In genomic region chr16:40463411-40464058, GRCm38 (mm10) we compare ENCODE assay signal across 13 mouse cellular contexts.
A peak's percentile ranks its signal among the peaks of the same experiment; 100 is the strongest.
DNase-seq lines count a peak whose midpoint lies in the region; ATAC-seq and TF ChIP-seq lines count a peak whose summit lies in the region.
"Had no signal": no experiment of that assay in that cellular context is flagged by ENCODE, and none has a peak within 500 bp of the region (broad histone marks: within the 10 kb centered on the region; RNA-seq: fewer than 3 reads in every experiment).

No protein-coding gene starts in this region.

- TF ChIP-seq CTCF in left cerebral cortex, adult 2 months (IDR thresholded peaks at IDR 0.05) = no peak
- no peak for TF ChIP-seq CTCF in hindbrain, postnatal 0 days (IDR thresholded peaks at IDR 0.05; ENCODE audit: low read depth)

- H3K36me3 ChIP-seq in forebrain, embryonic 13.5 days (ENCODE audit: poor library complexity, severe bottlenecking) = no peaks in the 10 kb centered on the region
- H3K36me3 ChIP-seq in forebrain, embryonic 11.5 days (ENCODE audit: control insufficient read depth, insufficient read depth, low read length) = no peaks in the 10 kb centered on the region
- no peaks in the 10 kb centered on the region for H3K36me3 ChIP-seq in hindbrain, postnatal 0 days (ENCODE audit: insufficient read depth, low read length)
- H3K36me3 ChIP-seq: heart, embryonic 13.5 days had no signal

- H3K9me3 ChIP-seq in forebrain, embryonic 13.5 days (replicated peaks) = no peaks in the 10 kb centered on the region
- no peaks in the 10 kb centered on the region for H3K9me3 ChIP-seq in forebrain, embryonic 11.5 days (ENCODE audit: control insufficient read depth, low read length)
- H3K9me3 ChIP-seq in hindbrain, postnatal 0 days (ENCODE audit: low read length) = no peaks in the 10 kb centered on the region
- H3K9me3 ChIP-seq: heart, embryonic 13.5 days had no signal

- no peaks in the 10 kb centered on the region for H3K27me3 ChIP-seq in forebrain, embryonic 13.5 days
- no peaks in the 10 kb centered on the region for H3K27me3 ChIP-seq in forebrain, embryonic 11.5 days (ENCODE audit: control insufficient read depth, insufficient read depth, low read length)
- no peaks in the 10 kb centered on the region for H3K27me3 ChIP-seq in hindbrain, postnatal 0 days (ENCODE audit: insufficient read depth, low read length)
- H3K27me3 ChIP-seq: heart, embryonic 13.5 days; megakaryocyte, embryonic 14.5 days had no signal

- H3K4me2 ChIP-seq in forebrain, embryonic 13.5 days = no peak overlapping the region
- no peak overlapping the region for H3K4me2 ChIP-seq in forebrain, embryonic 11.5 days (ENCODE audit: low read depth, low read length, severe bottlenecking)
- H3K4me2 ChIP-seq in hindbrain, postnatal 0 days (ENCODE audit: low read depth, low read length) = no peak overlapping the region; the same call in 1 of the 2 replicates
- H3K4me2 ChIP-seq: heart, embryonic 13.5 days had no signal

- 75% methylated on average over 15 of the region's 15 CpGs for WGBS in forebrain, embryonic 13.5 days
- WGBS in forebrain, embryonic 11.5 days = 79% methylated on average over 15 of the region's 15 CpGs
- 49% methylated on average over 15 of the region's 15 CpGs for WGBS in hindbrain, postnatal 0 days

- no peak overlapping the region for H3K9ac ChIP-seq in forebrain, embryonic 13.5 days
- no peak overlapping the region for H3K9ac ChIP-seq in forebrain, embryonic 11.5 days (ENCODE audit: low read length)
- H3K9ac ChIP-seq in hindbrain, postnatal 0 days (replicated peaks; ENCODE audit: low read length) = no peak overlapping the region
- H3K9ac ChIP-seq: heart, embryonic 13.5 days had no signal

- no peak overlapping the region for H3K27ac ChIP-seq in forebrain, embryonic 13.5 days
- H3K27ac ChIP-seq in forebrain, embryonic 11.5 days (ENCODE audit: low read depth, low read length) = no peak overlapping the region
- no peak overlapping the region for H3K27ac ChIP-seq in left cerebral cortex, adult 2 months
- 0 out of 2 replicates have a peak overlapping the region, but pooled peaks have one; percentile 26 for H3K27ac ChIP-seq in hindbrain, postnatal 0 days
- H3K27ac ChIP-seq: heart, embryonic 13.5 days had no signal

- H3K4me1 ChIP-seq in forebrain, embryonic 13.5 days = peaks cover 7% of the 10 kb centered on the region; the same call in 1 of the 2 replicates
- H3K4me1 ChIP-seq in forebrain, embryonic 11.5 days (replicated peaks; ENCODE audit: control insufficient read depth, insufficient read depth, low read length) = no peaks in the 10 kb centered on the region
- H3K4me1 ChIP-seq in hindbrain, postnatal 0 days (ENCODE audit: insufficient read depth, low read length) = no peaks in the 10 kb centered on the region
- H3K4me1 ChIP-seq: heart, embryonic 13.5 days; megakaryocyte, embryonic 14.5 days had no signal

- peak; percentile 46; the same call in 1 of the 2 replicates for ATAC-seq in forebrain, embryonic 13.5 days
- ATAC-seq in forebrain, embryonic 11.5 days (replicated peaks; ENCODE audit: low FRiP score) = no peak
- ATAC-seq in hindbrain, postnatal 0 days = peak; percentile 43; the same call in 1 of the 2 replicates
- no peak for ATAC-seq in activated CD4-positive, CD25-positive, alpha-beta regulatory T cell, adult 4 months
- ATAC-seq: inflammation-experienced regulatory T-cells, adult 6 months had no signal

- H3K4me3 ChIP-seq in forebrain, embryonic 13.5 days = no peak overlapping the region
- no peak overlapping the region for H3K4me3 ChIP-seq in forebrain, embryonic 11.5 days (ENCODE audit: low read depth, low read length)
- no peak overlapping the region for H3K4me3 ChIP-seq in left cerebral cortex, adult 2 months
- no peak overlapping the region for H3K4me3 ChIP-seq in hindbrain, postnatal 0 days (ENCODE audit: low read length)
- H3K4me3 ChIP-seq: heart, embryonic 13.5 days; megakaryocyte, embryonic 14.5 days had no signal

- intact Hi-C loops in left cerebral cortex, postnatal 14 days (cut with DNase I) = loop anchor here (10.0 kb wide), 2 partner anchors 479 to 671 kb away; partner anchors contain the start of gene Lsamp
- intact Hi-C loops in left cerebral cortex, adult 2 months (cut with DNase I) = no loop called here

- no peak for DNase-seq in forebrain, embryonic 11.5 days (ENCODE audit: low spot score)
- DNase-seq in left cerebral cortex, postnatal 14 days (ENCODE audit: low spot score in 2 of 2) = peak; percentile 11 to 13
- DNase-seq in left cerebral cortex, adult 2 months (ENCODE audit: extremely low spot score in 1 of 2, low spot score in 2 of 2) = no peak
- peak; percentile 63 for DNase-seq in hindbrain, postnatal 0 days (ENCODE audit: low spot score)
- DNase-seq in right cerebral cortex, postnatal 10 days (ENCODE audit: low spot score in 2 of 2) = peak; percentile 48 to 53
- no peak for DNase-seq in gastrocnemius, postnatal 4 days (ENCODE audit: low spot score in 2 of 2)
- DNase-seq: B cell, adult 2 months; thymus, postnatal 25 days had no signal

Comparison
In these comparisons a context has a peak if more than half of its experiments do, and no peak if none do; other contexts are left out.
1. ATAC-seq: peak in forebrain, embryonic 13.5 days (single experiment) and hindbrain, postnatal 0 days (single experiment); none in forebrain, embryonic 11.5 days (single experiment) and activated CD4-positive, CD25-positive, alpha-beta regulatory T cell, adult 4 months (single experiment).
2. DNase-seq: peak in left cerebral cortex, postnatal 14 days (2 of 2), hindbrain, postnatal 0 days (single experiment) and right cerebral cortex, postnatal 10 days (2 of 2); none in forebrain, embryonic 11.5 days (single experiment), left cerebral cortex, adult 2 months (0 of 2) and gastrocnemius, postnatal 4 days (0 of 2).